Mouse (Mus musculus): ENCODE measurements around the gene Ppp1r12b.

- TF ChIP-seq CTCF (IDR thresholded peaks at IDR 0.05; ENCODE audit: extremely low read depth, insufficient read length, insufficient replicate concordance, low read depth, low read length) (no peak), POLR2A (IDR thresholded peaks at IDR 0.05; ENCODE audit: low read depth, low read length) (no peak)
Observed at GRCm38 (mm10) chr1:134972920-134973319, 17.2 kb upstream of the Ppp1r12b start.
